Comparison of ENCODE assay signal across 12 mouse cellular contexts in the genomic region with DNA sequence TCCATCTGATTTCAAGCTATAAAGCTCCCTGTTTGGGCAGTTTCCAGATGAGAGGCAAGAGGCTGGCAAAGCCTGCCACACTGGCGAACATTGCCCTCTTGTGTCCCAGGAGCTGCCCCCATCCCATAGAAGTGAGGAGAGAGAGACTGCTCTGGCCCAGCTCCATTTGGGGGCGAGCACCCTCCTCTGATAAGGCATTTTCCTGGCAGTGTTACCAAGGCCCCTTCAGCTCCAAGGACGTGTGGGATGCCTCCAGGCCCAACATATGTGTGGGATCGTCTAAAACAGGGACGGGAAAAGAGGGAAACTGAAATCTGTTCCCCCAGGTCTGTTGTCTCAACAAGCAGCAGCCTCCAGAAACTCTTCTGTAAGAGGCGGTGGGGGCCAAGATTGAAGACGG.
"Had no signal": no experiment of that assay in that cellular context is flagged by ENCODE, and none has a peak within 500 bp of the region (broad histone marks: within the 10 kb centered on the region; RNA-seq: fewer than 3 reads in every experiment).

No protein-coding gene starts in this region.

- H3K9me3 ChIP-seq: kidney, embryonic 15.5 days; limb, embryonic 13.5 days; liver, embryonic 15.5 days; midbrain, embryonic 13.5 days; stomach, embryonic 15.5 days had no signal

- H3K9ac ChIP-seq: kidney, embryonic 15.5 days; limb, embryonic 13.5 days; liver, embryonic 15.5 days; midbrain, embryonic 13.5 days; stomach, embryonic 15.5 days had no signal

- H3K4me1 ChIP-seq: limb, embryonic 13.5 days; liver, embryonic 15.5 days; stomach, embryonic 15.5 days had no signal

- H3K4me3 ChIP-seq: kidney, embryonic 15.5 days; left cerebral cortex, adult 2 months; limb, embryonic 13.5 days; liver, embryonic 15.5 days; midbrain, embryonic 13.5 days; stomach, embryonic 15.5 days had no signal

- DNase-seq: kidney, adult 2 months; kidney, postnatal 14 days; lung, adult 2 months; lung, postnatal 36 days had no signal

- H3K27ac ChIP-seq: kidney, embryonic 15.5 days; left cerebral cortex, adult 2 months; limb, embryonic 13.5 days; liver, embryonic 15.5 days; midbrain, embryonic 13.5 days; stomach, embryonic 15.5 days had no signal

- H3K27me3 ChIP-seq: liver, embryonic 15.5 days; midbrain, embryonic 13.5 days; stomach, embryonic 15.5 days had no signal

- H3K36me3 ChIP-seq: kidney, embryonic 15.5 days; limb, embryonic 13.5 days; liver, embryonic 15.5 days; midbrain, embryonic 13.5 days; stomach, embryonic 15.5 days had no signal

- H3K4me2 ChIP-seq: kidney, embryonic 15.5 days; limb, embryonic 13.5 days; liver, embryonic 15.5 days; midbrain, embryonic 13.5 days; stomach, embryonic 15.5 days had no signal

- ATAC-seq: intestine, embryonic 16.5 days; lung, postnatal 0 days; midbrain, embryonic 13.5 days had no signal
